Mouse (Mus musculus): Measurements from ENCODE around the gene Ppm1d.

GRCm38 (mm10) chr11:85359641-85360040 is 48.6 kb downstream of the Ppm1d start:
- TF ChIP-seq EP300 (IDR thresholded peaks at IDR 0.05; ENCODE audit: low read depth) (no peak), CTCF (IDR thresholded peaks at IDR 0.05; ENCODE audit: low read depth) (no peak)

All from heart, postnatal 0 days (tissue).